Mouse (Mus musculus): ENCODE measurements around the gene Gm20425.

- TF ChIP-seq CTCF (IDR thresholded peaks at IDR 0.05; ENCODE audit: control insufficient read depth, insufficient read depth, insufficient read length) (no peak), USF1 (IDR thresholded peaks at IDR 0.05; ENCODE audit: low read depth) (no peak), FOSL1 (IDR thresholded peaks at IDR 0.05; ENCODE audit: insufficient read depth, low read length, poor library complexity, severe bottlenecking) (no peak), MYOG (IDR thresholded peaks at IDR 0.05; ENCODE audit: control insufficient read depth, extremely low read depth, insufficient read length) (no peak), MAX (IDR thresholded peaks at IDR 0.05) (no peak), CEBPB (IDR thresholded peaks at IDR 0.05; ENCODE audit: low read depth) (no peak)
Measured at GRCm38 (mm10) chr9:103213631-103214030, 16.5 kb downstream of the Gm20425 start.
